Mouse (Mus musculus): ENCODE results near the gene Gpc3.

DNA sequence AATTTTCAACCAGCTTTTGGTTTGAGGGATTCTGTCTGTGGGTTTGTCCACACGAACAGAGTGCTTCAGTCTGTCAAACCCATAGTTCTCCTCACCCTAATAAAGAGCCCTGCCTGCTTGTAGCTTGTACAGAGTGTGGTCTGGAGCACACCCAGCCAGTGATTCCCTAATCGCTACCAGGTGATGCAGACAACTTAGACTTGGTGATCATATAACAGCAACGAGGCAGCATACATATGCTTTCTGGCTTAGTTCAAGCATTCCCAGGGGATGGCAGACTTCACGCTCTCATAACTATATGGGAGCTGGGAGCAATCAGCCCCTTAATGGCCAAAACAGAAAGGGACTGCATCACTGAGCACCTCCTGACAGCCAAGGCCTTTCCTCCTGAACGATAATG is 188.1 kb downstream of the Gpc3 start:
- no peak for TF ChIP-seq CTCF (IDR thresholded peaks at IDR 0.05; ENCODE audit: insufficient read depth, low read depth, low read length)
- TF ChIP-seq POLR2A (IDR thresholded peaks at IDR 0.05; ENCODE audit: insufficient read depth, low read depth, low read length): no peak

Data from olfactory bulb, adult 2 months (tissue).